Mouse (Mus musculus) cerebellum, adult 2 months (tissue): ENCODE data around the gene Arid4a. TPM values are rescaled to one million over a fixed set of nuclear protein-coding genes. Genes with fewer than 3 reads are reported as not detected.
"Not testable (repeated sequence)": the region's sequence is repeated elsewhere in the genome, so short reads cannot be mapped to it uniquely, and the experiment has no call there.

Source experiments
- DNase-seq, 2 experiments: peaks; one replicate each; pipeline ENCODE4 v3.0.0; 2021
- H3K27ac ChIP-seq: fragments of 200-500 bp; 2 replicates; pipeline ENCODE4 v1.5.1; 2012; ENCODE audit warnings: low read length, control low read depth, inconsistent platforms; ENCODE audit not compliant: insufficient read depth
- H3K27me3 ChIP-seq: fragments of 200-500 bp; 2 replicates; pipeline ENCODE4 v1.6.1; 2012; ENCODE audit warnings: inconsistent platforms, mild to moderate bottlenecking, low read length, moderate library complexity; ENCODE audit not compliant: control insufficient read depth, insufficient read depth
- H3K4me1 ChIP-seq: fragments of 200-500 bp; 2 replicates; pipeline ENCODE4 v1.6.1; 2011; ENCODE audit warnings: low read length; ENCODE audit not compliant: control insufficient read depth, insufficient read depth
- H3K4me3 ChIP-seq: fragments of 200-500 bp; replicated peaks from 2 replicates; pipeline ENCODE3; 2011; ENCODE audit warnings: mild to moderate bottlenecking, low read depth, low read length, control low read depth; ENCODE audit not compliant: insufficient read depth
- CTCF ChIP-seq: fragments of 200-500 bp; IDR thresholded peaks from 2 replicates; pipeline ENCODE4 v1.5.1; 2011; ENCODE audit warnings: low read depth, mild to moderate bottlenecking, control low read depth, low read length, moderate library complexity, borderline replicate concordance; ENCODE audit not compliant: insufficient read depth
- POLR2A ChIP-seq: fragments of 200-500 bp; IDR thresholded peaks from 2 replicates; pipeline ENCODE4 v1.6.1; 2011; ENCODE audit warnings: low read length, control low read depth, borderline replicate concordance; ENCODE audit not compliant: insufficient read depth
- WGBS: fragments of 180-500 bp; shearing (Covaris S2); methylation state at CpG from one replicate; pipeline ENCODE4 v1.1.7; 2018; 5-methylcytosine and 5-hydroxymethylcytosine counted together
- polyA plus RNA-seq: library from polyadenylated mRNA; depleted of rRNA; stranded (reverse); fragments of >200 nt; gene quantifications from 2 replicates; pipeline ENCODE4 v1.2.3, GENCODE M21; 2012

Arid4a gene
- polyA plus RNA-seq, 1 experiment = 18.5 TPM

GRCm38 (mm10) chr12:71016503-71017241 lies 882 bp downstream of the Arid4a start:
- peak; percentile 40 to 54 for DNase-seq
- WGBS = 1% methylated on average over 56 of the region's 82 CpGs

GRCm38 (mm10) chr12:71017242-71017571 lies 1.4 kb downstream of the Arid4a start:
- H3K27me3 ChIP-seq = no peaks in the 10 kb centered on the region
- no peak overlapping the region for H3K27ac ChIP-seq
- 9% methylated on average over 5 of the region's 5 CpGs for WGBS
- no peak for TF ChIP-seq POLR2A
- no peak for TF ChIP-seq CTCF
- H3K4me1 ChIP-seq = peaks cover 12% of the 10 kb centered on the region
- peak overlapping the region; percentile 49 for H3K4me3 ChIP-seq
- no peak for DNase-seq

More at GRCm38 (mm10) chr12:71016503-71017241, 882 bp downstream of the Arid4a start:
- no peak for TF ChIP-seq CTCF
- Histone ChIP-seq H3K4me1 (peaks cover 15% of the 10 kb centered on the region), H3K27ac (0 out of 2 replicates have a peak overlapping the region, but pooled peaks have one; percentile 50), H3K4me3 (peak overlapping the region; percentile 70), H3K27me3 (no peaks in the 10 kb centered on the region)

DNA sequence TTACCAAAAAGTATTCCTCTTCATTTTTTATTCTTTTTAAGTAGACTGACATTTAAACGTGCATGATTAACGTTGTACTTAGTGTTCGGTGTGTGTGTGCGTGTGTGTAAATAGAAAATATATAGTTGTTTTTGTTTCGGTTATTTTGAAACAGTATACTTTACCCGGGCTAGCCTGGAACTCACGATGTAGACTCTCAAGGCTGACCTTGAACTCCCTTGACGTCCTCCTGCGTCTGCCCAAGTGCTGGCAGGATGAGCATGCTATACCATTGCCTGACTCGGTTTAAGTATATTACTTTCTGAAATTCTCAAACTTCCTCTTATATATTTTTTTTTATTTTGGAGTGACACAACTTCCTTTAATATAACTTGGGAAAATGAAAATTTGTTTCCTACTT lies 2.0 kb downstream of the Arid4a start:
- no peak for DNase-seq
- 79% methylated on average over 10 of the region's 10 CpGs for WGBS
- peaks cover 12% of the 10 kb centered on the region for H3K4me1 ChIP-seq
- no peak overlapping the region for H3K27ac ChIP-seq
- H3K27me3 ChIP-seq = no peaks in the 10 kb centered on the region
- TF ChIP-seq POLR2A (no peak), CTCF (no peak)
- H3K4me3 ChIP-seq = no peak overlapping the region

- WGBS = 19% methylated on average over 8 of the region's 8 CpGs
- no peak overlapping the region for H3K27ac ChIP-seq
- peaks cover 8% of the 10 kb centered on the region for H3K4me1 ChIP-seq
- no peak overlapping the region for H3K4me3 ChIP-seq
- peak in 1 of 2 experiments; percentile 23 for DNase-seq
- TF ChIP-seq CTCF (no peak), POLR2A (no peak)
- H3K27me3 ChIP-seq = no peaks in the 10 kb centered on the region
These were observed 3.4 kb downstream of the Arid4a start for GRCm38 (mm10) chr12:71019211-71019610.

GRCm38 (mm10) chr12:71024411-71024810 lies 8.6 kb downstream of the Arid4a start:
- TF ChIP-seq POLR2A = no peak
- TF ChIP-seq CTCF = no peak
- Histone ChIP-seq H3K27ac (no peak overlapping the region), H3K27me3 (no peaks in the 10 kb centered on the region), H3K4me1 (peaks cover 5% of the 10 kb centered on the region; the same call in 1 of the 2 replicates), H3K4me3 (no peak overlapping the region)
- DNase-seq = no peak
- 97% methylated on average over 10 of the region's 10 CpGs for WGBS

DNA sequence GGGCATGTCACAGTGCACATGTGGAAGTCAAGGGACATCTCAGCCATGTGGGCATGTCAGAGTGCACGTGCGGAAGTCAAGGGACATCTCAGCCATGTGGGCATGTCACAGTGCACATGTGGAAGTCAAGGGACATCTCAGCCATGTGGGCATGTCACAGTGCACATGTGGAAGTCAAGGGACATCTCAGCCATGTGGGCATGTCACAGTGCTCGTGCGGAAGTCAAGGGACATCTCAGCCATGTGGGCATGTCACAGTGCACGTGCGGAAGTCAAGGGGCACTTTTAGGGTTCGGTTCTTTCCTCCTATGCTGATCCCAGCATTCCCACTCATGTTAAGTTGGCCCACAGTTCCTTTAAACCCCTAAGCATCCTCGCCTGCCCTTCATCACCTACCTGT lies 12.5 kb downstream of the Arid4a start:
- H3K4me1 ChIP-seq, H3K4me3 ChIP-seq, H3K27me3 ChIP-seq, H3K27ac ChIP-seq, DNase-seq: not testable (repeated sequence)
- 90% methylated on average over 8 of the region's 8 CpGs for WGBS

DNA sequence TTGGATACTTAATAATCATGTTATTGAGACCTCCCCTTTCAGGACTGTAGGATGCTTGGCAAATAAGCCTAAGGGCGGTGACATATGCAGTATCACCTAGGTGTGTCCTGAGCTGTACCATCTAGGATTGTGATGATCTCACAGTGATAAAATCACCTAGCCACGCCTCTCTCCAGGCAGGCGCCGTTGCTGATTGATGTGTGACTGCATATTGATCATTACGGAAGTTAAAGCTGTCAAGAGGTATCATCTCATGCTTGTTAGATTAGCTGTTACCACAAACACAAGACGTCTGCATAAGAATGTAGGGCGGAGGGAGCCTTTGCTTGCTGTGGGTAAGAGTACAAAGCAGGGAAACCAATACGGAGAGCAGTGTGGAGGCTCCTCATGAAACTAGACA lies 14.5 kb downstream of the Arid4a start:
- TF ChIP-seq CTCF (no peak), POLR2A (no peak)
- DNase-seq = no peak
- H3K27ac ChIP-seq = no peak overlapping the region
- H3K4me3 ChIP-seq = no peak overlapping the region
- no peaks in the 10 kb centered on the region for H3K4me1 ChIP-seq
- 86% methylated on average over 8 of the region's 8 CpGs for WGBS
- H3K27me3 ChIP-seq = no peaks in the 10 kb centered on the region

GRCm38 (mm10) chr12:71030722-71031121 lies 14.9 kb downstream of the Arid4a start:
- Histone ChIP-seq H3K4me1 (no peaks in the 10 kb centered on the region), H3K27me3 (no peaks in the 10 kb centered on the region), H3K4me3 (no peak overlapping the region), H3K27ac (no peak overlapping the region)
- WGBS = 95% methylated on average over 5 of the region's 5 CpGs
- TF ChIP-seq CTCF (no peak), POLR2A (no peak)
- no peak for DNase-seq
